Mouse (Mus musculus): ENCODE data around the gene Kif2c.
A peak's percentile ranks its signal among the peaks of the same experiment; 100 is the strongest.
"Not testable (repeated sequence)": the region's sequence is repeated elsewhere in the genome, so short reads cannot be mapped to it uniquely, and the experiment has no call there.

Kif2c gene

DNA sequence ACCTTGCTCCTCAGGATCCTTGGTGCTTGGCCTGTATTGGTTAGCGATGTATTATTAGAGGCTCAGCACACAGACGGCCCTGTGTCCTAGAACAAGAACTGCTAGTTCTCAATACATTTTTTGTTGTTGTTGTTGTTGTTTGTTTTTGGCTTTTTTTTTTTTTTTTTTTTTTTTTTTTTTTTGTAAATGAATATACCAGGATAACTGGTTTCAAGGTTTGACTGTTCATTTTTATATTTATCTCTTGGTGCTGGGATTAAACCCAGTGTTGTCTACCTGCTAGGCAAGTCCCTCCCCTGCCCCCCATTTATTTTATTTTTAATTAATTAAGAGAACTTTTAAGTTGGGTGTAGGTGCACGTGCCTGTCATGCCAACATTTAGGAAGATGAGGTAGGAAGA, 6.5 kb upstream of the Kif2c start:
- no peak for DNase-seq

DNA sequence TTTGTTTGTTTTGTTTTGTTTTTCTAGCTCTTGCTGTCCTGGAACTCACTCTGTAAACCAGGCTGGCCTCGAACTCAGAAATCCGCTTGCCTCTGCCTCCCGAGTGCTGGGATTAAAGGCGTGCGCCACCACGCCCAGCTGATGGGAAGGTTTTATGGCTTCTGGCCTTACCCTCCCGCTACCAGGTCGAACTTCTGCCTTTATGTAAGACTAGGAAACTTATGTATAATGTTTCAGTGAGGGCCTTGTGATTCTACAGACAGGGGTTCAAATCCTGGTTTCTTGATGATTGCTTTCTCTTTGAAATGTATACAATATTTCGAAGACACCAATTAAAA, 289 bp upstream of the Kif2c start:
- DNase-seq: not testable (repeated sequence)

DNA sequence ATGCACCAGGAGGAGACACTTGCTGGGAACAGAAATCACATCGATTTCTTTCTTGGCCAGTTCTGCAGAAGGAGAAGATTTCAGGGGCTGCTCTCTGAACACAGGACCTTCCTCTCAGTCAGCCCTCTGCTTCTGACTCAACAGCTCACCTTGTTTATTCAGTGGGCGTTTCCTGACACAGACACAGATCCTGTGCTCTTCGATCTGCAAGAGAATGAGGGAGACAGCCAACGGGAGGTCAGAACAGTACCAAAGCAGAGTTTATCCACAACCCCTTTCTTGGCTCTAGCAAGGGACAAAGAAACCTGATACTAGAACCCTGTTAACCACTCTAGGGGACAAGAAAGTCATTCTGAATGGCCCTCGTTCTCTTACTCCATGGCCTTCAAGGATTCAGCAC, 12.5 kb downstream of the Kif2c start:
- no peak for DNase-seq

DNA sequence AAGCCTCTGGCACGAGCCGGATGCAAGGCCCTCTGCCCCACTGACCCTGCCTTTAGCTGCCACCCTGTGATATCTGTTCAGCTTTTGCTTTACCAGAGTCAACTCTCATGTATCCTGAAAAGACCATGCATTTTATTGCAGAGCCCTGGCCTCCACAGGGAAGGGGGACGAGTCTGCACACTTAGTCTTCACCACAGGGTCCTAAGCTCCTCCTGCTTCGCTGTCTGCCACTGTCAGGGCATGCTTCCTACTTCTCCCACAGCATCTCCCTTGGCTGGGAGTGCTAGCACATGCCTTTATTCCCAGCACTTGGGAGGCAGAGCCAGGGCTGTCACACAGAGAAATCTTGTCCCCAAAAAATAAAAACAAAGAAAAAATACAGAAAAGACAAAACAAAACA, 21.3 kb downstream of the Kif2c start:
- DNase-seq: no peak

DNA sequence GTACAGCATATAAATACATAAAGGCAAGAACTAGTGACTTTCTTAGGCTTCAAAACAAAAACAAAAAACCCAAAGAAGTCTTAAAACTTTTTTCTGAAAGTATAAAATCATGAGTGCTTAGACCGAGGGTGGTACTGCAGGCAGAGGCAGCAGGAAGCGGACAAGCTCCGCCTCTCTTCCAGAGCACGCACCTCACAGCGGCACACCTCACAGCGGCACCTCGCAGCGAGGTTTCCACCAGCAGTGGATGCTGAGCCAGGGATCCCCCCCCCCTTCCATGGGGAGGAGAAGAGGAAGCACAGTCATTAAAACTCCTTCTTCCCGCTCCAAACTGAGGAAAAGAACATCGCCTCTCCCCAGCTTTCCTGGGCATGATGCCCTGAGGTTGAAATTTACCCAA, 22.8 kb downstream of the Kif2c start:
- DNase-seq: no peak

DNA sequence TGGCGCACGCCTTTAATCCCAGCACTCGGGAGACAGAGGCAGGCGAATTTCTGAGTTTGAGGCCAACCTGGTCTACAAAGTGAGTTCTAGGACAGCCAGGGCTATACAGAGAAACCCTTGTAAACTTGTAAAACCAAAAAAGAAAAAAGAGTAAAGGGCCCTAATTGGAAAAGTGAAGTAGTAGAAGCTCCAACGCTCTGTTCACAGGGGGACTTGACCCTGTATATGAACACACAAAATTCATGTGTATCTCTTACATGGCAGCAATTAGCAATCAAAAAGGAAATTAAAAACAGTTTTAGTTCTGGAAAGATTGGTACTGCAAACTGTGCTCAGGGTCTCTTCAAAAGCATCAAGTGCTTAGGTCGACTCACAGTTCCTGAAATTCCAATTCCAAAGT, 26.1 kb downstream of the Kif2c start:
- DNase-seq: no peak

DNA sequence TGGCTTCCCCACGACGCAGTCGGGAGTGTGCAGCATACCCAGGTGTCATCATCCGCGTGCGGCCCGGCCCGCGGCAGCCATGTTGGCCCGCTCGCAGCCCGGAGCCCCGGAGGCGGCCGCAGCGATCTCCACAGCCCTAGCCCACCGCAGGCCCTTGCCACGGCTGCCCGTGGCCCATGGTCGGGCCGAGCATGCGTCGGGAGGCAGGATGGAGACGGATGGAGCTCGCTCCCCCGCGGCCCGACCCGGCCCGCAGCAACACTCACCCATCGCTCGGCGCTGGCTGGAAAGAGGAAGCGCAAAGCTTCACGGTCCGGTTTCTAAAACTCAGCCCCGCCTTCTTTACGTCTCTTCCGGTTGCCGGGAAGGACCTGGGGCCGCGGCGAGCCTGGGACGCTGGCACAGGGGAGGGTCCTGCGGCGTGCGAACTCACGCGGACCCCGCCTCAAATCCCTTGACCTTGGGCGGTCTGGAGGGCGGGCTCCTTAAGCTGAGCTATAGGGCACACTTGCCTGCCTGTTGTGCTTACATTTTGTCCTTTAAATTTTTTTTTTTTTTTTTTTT, 26.6 kb downstream of the Kif2c start, which contains the start of gene Rps8:
Rps8 (minus strand) TSS at position 452 of the 564 bp plus-strand sequence.
- DNase-seq: peak; percentile 90

DNA sequence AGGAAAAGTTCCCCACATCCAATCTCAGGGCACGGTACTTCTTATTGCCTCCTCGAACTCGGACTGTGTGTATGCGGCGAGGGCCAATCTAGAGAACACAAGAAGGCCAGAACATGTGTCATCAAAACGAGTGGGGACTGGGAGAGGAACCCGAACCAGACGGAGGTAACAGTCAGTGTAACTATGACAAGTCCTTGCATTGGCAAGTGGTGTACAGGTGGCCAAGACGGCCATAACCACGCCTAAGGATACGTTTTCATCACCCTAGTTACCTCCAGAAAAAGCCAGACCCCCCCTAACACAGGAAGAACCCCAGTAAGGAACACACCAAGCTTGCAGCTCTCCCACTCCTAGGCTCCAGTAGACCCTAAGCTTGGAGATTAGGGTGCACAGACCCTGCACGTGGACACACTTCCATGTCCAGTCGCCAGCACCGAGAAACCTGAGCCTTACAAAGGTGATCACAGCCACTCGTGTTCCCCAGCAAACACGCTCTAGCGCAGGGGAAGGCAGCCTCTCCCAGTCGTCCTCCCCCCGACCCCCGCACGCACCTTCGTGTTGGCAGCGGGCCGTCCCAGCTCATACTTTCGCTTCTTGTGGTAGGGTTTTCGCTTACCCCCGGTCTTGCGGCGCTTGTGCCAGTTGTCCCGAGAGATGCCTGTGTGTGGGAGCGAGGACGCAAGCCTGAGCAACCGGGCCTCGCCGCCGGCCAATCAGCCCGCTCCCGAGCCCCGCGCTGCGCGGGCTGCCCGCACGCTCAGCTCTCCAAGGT, 27.2 kb downstream of the Kif2c start:
- DNase-seq: no peak

DNA sequence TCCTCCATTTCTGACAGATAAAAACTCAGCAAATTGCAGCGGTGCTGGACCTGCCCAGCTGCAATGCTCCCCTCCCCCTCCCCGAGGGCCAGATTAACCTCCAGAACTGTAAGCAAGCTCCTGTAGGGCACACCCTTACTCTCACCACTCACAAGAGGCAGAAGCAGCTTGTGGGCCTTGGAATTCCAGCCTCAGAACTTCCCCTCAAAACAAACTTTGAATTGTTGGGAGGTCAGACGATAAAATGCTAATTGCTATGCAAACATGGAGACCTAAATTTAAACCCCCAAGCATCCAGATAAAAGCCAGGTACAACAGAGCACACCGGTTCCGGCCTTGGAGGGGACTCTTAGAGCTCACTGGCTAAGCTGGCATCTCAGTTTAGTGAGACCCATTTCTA, 29.7 kb downstream of the Kif2c start:
- no peak for DNase-seq

DNA sequence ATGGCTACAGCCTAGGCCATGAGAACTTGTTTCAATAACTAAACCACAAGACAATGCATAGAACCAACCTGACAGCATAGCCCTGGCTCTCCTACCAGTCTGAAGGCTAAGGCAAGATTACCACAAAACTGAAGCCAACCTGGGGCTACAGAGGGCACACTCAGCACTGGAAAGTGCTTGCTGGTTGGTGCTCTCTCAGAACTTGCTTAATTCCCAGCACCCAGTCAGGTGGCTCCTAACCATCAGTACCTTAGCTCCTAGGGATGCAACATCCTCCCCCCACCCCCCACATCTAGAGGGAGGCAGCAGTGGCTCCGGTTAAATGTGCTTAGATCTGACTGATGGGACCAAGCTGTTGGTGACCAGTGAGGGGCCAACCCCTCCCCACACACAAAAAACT, 31.0 kb downstream of the Kif2c start:
- no peak for DNase-seq

DNA sequence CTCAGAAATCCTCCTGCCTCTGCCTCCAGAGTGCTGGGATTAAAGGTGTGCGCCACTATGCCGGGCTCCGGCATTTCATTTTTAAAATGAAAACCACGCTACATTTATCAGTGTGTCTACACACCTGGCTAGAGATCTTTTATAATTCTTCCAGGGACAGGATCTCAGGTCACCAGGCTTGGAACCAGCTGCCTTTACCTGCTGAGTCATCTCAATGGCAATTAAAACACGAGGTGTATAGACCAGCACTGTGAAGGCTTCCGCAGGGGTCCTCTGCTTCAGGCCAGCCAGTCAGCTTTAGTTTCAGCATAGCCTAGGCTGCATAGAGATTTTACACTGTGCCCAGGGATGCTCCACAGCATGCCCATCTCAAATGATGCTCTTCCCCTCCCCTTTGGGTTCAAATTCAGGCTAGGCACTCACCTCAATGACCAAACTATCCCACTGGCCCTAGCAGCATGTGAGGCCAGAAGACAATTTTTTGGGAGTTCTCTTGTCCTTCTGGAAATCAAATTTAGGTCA, 32.2 kb downstream of the Kif2c start:
- no peak for DNase-seq

DNA sequence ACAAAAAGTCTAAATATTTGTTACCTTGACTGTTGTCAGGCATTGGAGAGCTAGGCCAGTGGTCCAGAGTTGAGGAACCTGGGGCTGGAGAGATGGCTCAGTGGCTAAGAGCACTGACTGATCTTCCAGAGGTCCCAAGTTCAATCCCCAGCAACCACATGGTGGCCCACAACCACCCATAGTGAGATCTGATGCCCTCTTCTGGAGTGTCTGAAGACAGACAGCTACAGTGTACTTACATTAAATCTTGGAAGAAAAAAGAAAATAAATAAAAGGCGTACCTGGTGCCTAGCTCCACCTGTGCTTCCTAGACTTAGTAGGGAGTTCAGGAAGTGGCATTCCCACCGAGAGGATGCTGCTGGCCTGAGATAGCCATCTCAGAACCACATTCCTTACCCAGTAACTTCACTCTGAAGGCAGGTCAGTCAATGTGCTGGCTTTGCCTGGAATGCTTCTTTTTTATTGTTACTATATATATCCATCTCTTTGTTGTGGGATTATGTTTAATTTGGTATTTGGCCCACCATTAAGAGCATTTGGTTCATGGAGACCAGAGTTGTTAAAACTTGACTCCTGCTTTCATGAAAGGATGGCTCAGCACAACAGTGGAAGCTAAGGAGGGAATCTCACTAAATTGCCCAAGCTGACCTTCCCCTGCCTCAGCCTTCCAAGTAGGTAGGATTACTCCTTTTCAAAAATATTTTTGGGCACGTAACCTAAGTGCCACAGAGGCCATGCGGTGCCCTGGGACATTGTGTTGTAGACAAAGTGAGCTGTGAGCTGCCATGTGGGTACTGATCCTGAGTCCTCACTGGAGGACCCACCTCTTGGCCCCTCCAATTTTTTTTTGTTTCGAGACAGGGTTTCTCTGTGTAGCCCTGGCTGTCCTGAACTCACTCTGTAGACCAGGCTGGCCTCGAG, 32.9 kb downstream of the Kif2c start:
- DNase-seq: no peak

DNA sequence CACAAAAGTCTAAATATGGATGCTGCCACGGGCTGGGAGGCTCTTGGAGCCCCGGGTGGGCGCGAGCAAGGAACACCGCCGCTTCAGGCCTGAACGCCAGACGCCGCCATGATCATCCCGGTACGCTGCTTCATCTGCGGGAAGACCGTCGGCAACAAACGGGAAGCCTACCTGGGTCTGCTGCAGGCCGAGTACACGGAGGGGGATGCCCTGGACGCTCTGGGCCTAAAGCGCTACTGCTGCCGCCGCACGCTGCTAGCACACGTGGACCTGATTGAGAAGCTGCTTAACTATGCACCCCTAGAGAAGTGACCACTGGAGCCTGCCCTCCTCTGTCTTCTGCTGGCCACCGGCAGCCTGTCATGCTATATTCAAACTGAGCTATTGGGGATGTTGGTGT, 33.6 kb downstream of the Kif2c start:
- DNase-seq: no peak

DNA sequence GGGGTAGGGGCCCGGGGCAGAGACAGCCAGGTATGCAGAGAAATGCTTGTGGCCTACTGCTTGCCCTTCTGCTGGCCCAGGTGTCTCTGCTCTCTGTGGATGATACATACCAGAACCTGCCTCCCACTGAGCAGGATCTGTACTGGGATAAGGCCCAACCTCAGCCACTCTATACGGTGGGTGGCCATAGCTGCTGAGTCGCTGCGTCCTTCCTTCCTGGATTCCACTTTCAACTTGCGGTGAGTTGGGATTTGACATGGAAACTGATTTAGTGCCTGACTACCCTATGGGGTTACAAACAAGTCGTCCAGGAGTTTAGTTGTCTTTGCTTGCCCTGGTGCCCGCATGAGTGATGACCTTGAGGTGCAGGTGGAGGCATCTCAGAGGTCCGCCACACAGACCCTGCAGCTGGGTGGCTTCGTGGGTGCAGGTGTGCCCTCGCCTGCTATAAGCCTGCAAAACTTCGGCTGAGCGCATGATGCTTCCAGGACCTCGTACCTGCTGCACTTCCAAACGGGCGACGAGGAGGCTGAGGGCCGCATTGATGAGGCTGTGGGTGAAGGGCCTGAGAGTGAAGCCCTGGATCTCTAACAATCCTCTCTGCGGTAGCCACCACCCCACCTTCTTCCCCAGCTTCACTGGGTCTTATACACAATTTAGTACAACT, 34.3 kb downstream of the Kif2c start:
- no peak for DNase-seq

DNA sequence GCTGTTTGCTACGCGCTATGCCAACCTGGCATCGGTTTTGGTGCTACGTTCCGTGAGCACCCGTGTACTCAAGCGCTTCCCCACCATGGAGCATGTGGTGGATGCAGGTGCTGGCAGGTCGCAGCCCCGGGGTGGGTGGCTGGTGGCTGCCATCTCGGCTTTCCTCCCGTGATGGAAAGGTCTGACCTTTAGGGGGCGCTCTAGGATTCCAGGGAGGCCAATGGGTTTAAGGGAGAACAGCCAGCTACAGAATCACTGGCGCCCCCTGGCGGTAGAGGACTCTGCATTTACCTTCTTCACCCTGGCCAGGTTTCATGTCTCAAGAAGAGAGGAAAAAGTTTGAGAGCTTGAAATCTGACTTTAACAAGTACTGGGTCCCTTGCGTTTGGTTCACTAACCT, 36.3 kb downstream of the Kif2c start:
- peak; percentile 95 for DNase-seq

DNA sequence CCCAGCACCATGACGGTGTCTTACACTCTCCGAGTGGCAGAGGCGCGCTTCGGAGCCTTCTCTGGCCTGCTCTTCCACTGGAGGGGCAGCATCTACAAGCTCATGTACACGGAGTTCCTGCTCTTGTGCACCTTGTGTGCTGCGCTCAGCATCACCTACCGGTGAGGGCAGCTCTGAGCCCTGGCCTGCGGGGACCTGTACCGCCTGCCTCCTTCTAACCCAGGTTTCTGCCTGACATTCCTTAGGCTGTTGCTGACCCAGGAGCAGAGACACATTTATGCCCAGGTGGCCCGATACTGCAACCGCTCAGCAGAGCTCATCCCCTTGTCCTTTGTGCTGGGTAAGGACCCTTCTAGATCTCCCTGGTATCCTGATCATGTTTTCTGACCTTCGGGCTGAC, 37.2 kb downstream of the Kif2c start:
- DNase-seq: no peak

DNA sequence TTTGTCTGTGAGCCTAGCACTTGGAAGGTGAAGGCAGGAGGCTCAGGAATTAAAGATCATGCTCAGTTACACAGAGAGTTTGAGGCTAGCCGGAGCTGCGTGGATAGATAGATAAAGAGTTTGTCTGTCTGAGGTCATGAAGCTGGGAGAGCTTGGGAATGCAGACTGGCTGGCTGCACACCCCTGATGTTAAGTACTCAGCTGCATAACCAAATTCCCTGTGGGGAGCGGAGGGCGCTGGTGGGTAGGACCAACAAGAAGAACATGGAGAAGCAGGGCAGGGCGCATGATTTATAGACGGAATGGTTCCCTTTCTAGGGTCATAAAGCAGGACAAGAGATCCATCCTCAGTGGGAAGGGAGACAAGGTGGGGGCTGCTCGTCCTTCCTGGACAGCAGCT, 39.4 kb downstream of the Kif2c start:
- no peak for DNase-seq

DNA sequence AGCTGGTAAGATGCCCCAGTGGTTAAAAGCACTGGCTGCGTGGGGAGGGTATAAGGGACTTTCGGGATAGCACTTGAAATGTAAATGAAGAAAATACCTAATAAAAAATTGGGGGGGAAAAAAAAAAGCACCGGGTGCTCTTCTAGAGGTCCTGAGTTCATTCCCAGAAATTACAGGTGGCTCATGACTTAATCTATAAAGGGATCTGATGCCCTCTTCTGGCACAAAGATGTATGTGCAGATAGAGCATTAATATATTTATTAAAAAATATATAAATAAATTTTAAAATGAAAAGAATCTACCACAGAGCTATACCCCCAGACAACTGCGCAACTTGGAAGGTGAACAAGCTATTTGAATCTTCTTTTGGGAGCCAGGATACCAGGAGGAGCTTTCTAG, 41.8 kb downstream of the Kif2c start:
- DNase-seq: no peak

DNA sequence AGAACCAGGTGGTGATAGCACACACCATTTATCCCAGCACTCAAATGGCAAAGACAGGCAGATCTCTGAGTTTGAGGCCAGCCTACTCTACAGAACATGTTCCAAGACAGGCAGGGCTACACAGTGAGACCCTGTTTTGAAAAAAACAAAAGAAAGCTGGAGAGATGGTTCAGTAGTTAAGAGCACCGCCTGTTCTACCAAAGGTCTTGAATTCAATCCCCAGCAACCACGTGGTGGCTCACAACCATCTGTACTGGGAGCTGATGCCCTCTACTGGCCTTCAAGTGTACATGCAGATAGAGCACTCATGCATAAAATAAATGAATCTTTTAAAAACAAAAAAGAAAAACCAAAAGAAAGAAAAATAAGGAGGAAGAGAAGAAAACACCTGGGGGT, 43.2 kb downstream of the Kif2c start:
- peak; percentile 81 for DNase-seq

DNA sequence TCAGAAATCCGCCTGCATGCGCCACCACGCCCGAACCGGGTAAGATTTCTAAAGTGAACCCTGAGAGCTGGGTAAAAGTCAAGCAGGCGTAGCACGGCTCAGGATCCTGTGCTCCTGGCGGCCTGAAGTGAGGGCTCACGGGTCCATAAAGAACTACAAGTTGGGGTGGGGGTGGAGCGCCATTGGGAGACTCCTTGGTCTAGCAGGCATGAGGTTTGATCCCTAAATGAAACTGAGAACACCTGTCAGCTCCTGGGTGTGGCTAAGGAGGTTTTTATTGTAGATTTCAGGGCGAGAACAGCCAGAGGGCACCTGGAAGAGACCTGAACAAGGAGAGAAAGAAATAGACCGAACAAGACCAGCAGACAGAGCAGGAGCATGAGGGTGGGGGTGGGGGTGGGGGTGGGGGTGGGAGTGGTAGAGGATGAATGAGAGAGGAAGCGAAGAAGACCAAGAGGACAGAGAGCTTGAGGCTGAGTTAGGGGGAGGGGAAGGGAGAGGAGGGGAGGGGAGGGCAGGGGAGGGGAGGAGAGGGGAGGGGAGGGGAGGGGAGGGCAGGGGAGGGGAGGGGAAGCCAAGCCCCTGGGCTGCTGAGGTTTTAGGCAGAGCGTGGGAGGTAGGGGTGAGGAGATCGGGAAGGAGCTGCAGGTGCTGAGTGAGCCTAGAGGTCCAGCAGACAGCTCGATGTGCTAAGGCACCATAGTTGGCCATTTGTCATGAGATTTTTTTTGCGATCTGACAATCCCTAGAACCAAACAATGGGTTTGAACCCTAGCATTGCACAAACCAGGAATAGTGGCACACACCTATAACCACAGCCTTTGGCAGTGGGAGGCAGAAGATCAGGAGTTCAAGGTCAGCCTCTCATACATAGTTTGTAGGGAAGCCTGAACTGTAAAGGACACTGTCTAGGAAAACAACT, 43.9 kb downstream of the Kif2c start:
- DNase-seq: no peak

DNA sequence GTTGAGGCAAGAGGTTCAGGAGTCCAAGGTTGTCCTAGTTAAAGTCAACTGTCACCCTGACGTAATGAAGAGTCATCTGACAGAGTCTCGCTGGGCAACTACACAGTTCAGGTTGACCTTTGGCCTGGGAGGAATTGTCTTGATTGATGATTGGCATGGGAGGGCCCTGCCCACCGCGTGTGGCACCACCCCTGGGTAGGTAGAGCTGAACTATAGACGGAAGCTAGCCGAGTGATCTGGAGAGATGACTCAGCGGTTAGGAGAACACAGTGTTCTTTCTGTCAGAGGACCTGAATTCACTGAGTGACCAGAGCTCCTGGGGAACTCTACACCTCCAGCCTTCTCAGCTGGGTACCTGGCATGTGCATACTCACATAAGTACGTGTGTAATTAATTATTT, 46.4 kb downstream of the Kif2c start:
- peak; percentile 98 for DNase-seq

DNA sequence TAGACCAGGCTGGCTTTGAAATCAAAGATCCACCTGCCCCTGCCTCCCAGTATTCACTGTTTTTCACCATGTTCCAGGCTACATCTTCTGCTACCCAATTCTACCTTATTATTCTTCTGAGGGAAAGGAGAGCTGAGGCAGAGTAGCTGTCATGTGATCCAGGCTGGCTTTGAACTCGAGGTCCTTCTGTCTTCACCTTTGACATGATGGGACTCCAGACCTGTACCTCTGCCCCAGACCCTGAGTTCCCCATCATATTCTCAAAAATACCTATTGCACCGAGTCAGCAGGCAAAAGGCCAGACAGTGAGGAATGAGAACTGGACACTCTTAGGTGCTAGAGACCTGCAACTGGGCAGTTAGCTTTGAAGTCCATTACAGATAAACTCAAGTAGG, 47.8 kb downstream of the Kif2c start:
- peak; percentile 50 for DNase-seq
